Mouse (Mus musculus): ENCODE data around the gene Ror2. TPM values are rescaled to one million over a fixed set of nuclear protein-coding genes. Genes with fewer than 3 reads are reported as not detected.
A peak's percentile ranks its signal among the peaks of the same experiment; 100 is the strongest.

Ror2 gene
- polyA plus RNA-seq, 1 experiment from 2014 or later = 44.2 TPM

GRCm38 (mm10) chr13:53306836-53307235 is 20.9 kb upstream of the Ror2 start:
- WGBS = 79% methylated on average over 5 of the region's 5 CpGs
- Histone ChIP-seq H3K27me3 (no peaks in the 10 kb centered on the region), H3K4me3 (replicated peaks) (no peak overlapping the region), H3K36me3 (no peaks in the 10 kb centered on the region), H3K4me2 (no peak overlapping the region), H3K9ac (replicated peaks) (no peak overlapping the region), H3K4me1 (replicated peaks) (peaks cover 38% of the 10 kb centered on the region), H3K9me3 (no peaks in the 10 kb centered on the region), H3K27ac (no peak overlapping the region)
- no peak for ATAC-seq (ENCODE audit: insufficient number of reproducible peaks, insufficient read depth, low FRiP score, low TSS enrichment, low read depth)

- H3K9me3 ChIP-seq = no peaks in the 10 kb centered on the region
- 77% methylated on average over 8 of the region's 8 CpGs for WGBS
- no peak overlapping the region for H3K4me2 ChIP-seq
- no peak overlapping the region for H3K27ac ChIP-seq
- no peak overlapping the region for H3K9ac ChIP-seq (replicated peaks)
- H3K36me3 ChIP-seq = no peaks in the 10 kb centered on the region
- H3K4me3 ChIP-seq (replicated peaks) = no peak overlapping the region
- H3K4me1 ChIP-seq (replicated peaks) = peaks cover 39% of the 10 kb centered on the region
- ATAC-seq (ENCODE audit: insufficient number of reproducible peaks, insufficient read depth, low FRiP score, low TSS enrichment, low read depth) = no peak
- H3K27me3 ChIP-seq = no peaks in the 10 kb centered on the region
Observed at GRCm38 (mm10) chr13:53305256-53305655, 19.3 kb upstream of the Ror2 start.

GRCm38 (mm10) chr13:53302688-53303087 is 16.8 kb upstream of the Ror2 start:
- H3K4me2 ChIP-seq = no peak overlapping the region
- H3K36me3 ChIP-seq = no peaks in the 10 kb centered on the region
- peaks cover 21% of the 10 kb centered on the region for H3K4me1 ChIP-seq (replicated peaks)
- ATAC-seq (ENCODE audit: insufficient number of reproducible peaks, insufficient read depth, low FRiP score, low TSS enrichment, low read depth) = no peak
- 34% methylated on average over 10 of the region's 10 CpGs for WGBS
- H3K27ac ChIP-seq = no peak overlapping the region
- H3K27me3 ChIP-seq = no peaks in the 10 kb centered on the region
- H3K9ac ChIP-seq (replicated peaks) = no peak overlapping the region
- H3K4me3 ChIP-seq (replicated peaks) = no peak overlapping the region
- no peaks in the 10 kb centered on the region for H3K9me3 ChIP-seq

GRCm38 (mm10) chr13:53293065-53293464 is 7.1 kb upstream of the Ror2 start:
- H3K27ac ChIP-seq = peak overlapping the region; percentile 64; the same call in 1 of the 2 replicates

GRCm38 (mm10) chr13:53292244-53292643 is 6.3 kb upstream of the Ror2 start:
- WGBS = 26% methylated on average over 3 of the region's 3 CpGs
- Histone ChIP-seq H3K27ac (0 out of 2 replicates have a peak overlapping the region, but pooled peaks have one; percentile 8), H3K9me3 (peaks cover 4% of the 10 kb centered on the region; the same call in 1 of the 2 replicates), H3K4me2 (no peak overlapping the region), H3K9ac (replicated peaks) (no peak overlapping the region), H3K27me3 (peaks cover 5% of the 10 kb centered on the region), H3K36me3 (no peaks in the 10 kb centered on the region), H3K4me3 (replicated peaks) (no peak overlapping the region), H3K4me1 (replicated peaks) (peaks cover 26% of the 10 kb centered on the region)
- ATAC-seq (ENCODE audit: insufficient number of reproducible peaks, insufficient read depth, low FRiP score, low TSS enrichment, low read depth) = no peak

More at GRCm38 (mm10) chr13:53293065-53293464, 7.1 kb upstream of the Ror2 start:
- no peaks in the 10 kb centered on the region for H3K36me3 ChIP-seq
- ATAC-seq (ENCODE audit: insufficient number of reproducible peaks, insufficient read depth, low FRiP score, low TSS enrichment, low read depth) = 0 out of 2 replicates have a peak, but pooled peaks have one; percentile 60
- H3K4me3 ChIP-seq (replicated peaks) = no peak overlapping the region
- peaks cover 34% of the 10 kb centered on the region for H3K4me1 ChIP-seq (replicated peaks)
- H3K4me2 ChIP-seq = peak overlapping the region; percentile 36
- peaks cover 5% of the 10 kb centered on the region for H3K27me3 ChIP-seq
- peaks cover 4% of the 10 kb centered on the region; the same call in 1 of the 2 replicates for H3K9me3 ChIP-seq
- H3K9ac ChIP-seq (replicated peaks) = no peak overlapping the region
- 20% methylated on average over 12 of the region's 12 CpGs for WGBS

DNA sequence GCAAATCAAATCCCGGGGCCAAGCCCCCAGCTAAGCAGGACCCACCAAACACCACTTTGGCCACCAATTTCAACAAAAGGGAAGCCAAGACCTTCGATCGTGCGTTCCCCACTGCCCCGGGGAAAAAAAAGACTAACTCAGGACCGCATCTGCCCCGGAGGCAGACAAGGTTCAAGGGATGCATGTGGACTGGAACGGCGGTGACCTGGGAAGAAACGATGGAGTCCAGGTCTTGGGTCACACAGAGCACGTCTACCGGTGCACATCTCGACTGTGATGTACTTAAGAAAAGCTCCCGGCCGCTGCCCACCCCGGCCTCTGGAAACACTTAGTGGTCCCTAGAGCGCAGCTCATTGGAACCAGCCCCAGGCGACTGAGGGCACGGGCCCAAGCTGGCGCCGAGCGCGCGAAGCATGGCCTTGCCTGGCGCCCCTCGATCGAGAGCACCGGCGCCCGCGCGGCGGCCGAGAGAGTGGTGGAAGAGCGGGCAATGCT is 616 bp downstream of the Ror2 start:
- no peaks in the 10 kb centered on the region; the same call in 1 of the 2 replicates for H3K27me3 ChIP-seq
- peak overlapping the region; percentile 81 for H3K4me2 ChIP-seq
- no peak; the same call in 1 of the 2 replicates for ATAC-seq (ENCODE audit: insufficient number of reproducible peaks, insufficient read depth, low FRiP score, low TSS enrichment, low read depth)
- H3K4me1 ChIP-seq (replicated peaks) = peaks cover 46% of the 10 kb centered on the region
- under 1% methylated on average over 35 of the region's 35 CpGs for WGBS
- H3K9ac ChIP-seq (replicated peaks) = peak overlapping the region; percentile 90
- H3K9me3 ChIP-seq = no peaks in the 10 kb centered on the region
- peak overlapping the region; percentile 79 for H3K4me3 ChIP-seq (replicated peaks)
- peak overlapping the region; percentile 91 for H3K27ac ChIP-seq
- no peaks in the 10 kb centered on the region for H3K36me3 ChIP-seq

DNA sequence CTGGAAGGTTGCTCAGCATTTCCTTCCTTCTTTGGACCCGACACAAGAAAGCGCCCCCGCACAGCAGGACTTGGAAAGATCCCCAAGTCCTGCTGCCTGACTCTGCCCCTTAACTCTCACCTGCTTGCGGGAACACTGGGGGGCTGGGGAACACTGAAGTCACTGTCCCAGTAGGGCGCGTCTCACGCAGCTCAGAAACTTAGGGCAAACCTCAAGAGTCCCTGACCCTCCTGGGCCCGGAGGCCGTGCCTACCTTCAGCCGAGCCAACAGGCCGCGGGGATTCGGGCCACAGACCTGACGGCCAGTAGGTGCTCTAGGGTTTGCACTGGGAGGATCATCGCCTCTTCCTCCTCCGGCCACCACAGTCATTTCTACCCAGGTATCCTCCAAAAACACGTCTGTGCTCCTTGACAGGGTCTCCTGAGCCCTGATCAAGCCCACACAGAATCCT is 1.2 kb downstream of the Ror2 start:
- H3K36me3 ChIP-seq = no peaks in the 10 kb centered on the region
- ATAC-seq (ENCODE audit: insufficient number of reproducible peaks, insufficient read depth, low FRiP score, low TSS enrichment, low read depth) = no peak
- peak overlapping the region; percentile 90 for H3K9ac ChIP-seq (replicated peaks)
- H3K4me2 ChIP-seq = peak overlapping the region; percentile 81
- H3K27me3 ChIP-seq = no peaks in the 10 kb centered on the region; the same call in 1 of the 2 replicates
- under 1% methylated on average over 17 of the region's 17 CpGs for WGBS
- H3K9me3 ChIP-seq = no peaks in the 10 kb centered on the region
- H3K27ac ChIP-seq = peak overlapping the region; percentile 91
- H3K4me1 ChIP-seq (replicated peaks) = peaks cover 46% of the 10 kb centered on the region
- H3K4me3 ChIP-seq (replicated peaks) = peak overlapping the region; percentile 79

- 23% methylated on average over 11 of the region's 11 CpGs for whole genome bisulfite sequencing
- peak overlapping the region; percentile 35; the same call in 1 of the 2 replicates for H3K27ac ChIP-seq
- 0 out of 2 replicates have a peak overlapping the region, but pooled peaks have one; percentile 3 for H3K4me3 ChIP-seq (replicated peaks)
- ATAC-seq (ENCODE audit: insufficient number of reproducible peaks, insufficient read depth, low FRiP score, low TSS enrichment, low read depth) = no peak
- H3K4me1 ChIP-seq (replicated peaks) = peaks cover 75% of the 10 kb centered on the region
- no peaks in the 10 kb centered on the region for H3K27me3 ChIP-seq
- H3K9me3 ChIP-seq = no peaks in the 10 kb centered on the region
- H3K36me3 ChIP-seq = no peaks in the 10 kb centered on the region
- H3K9ac ChIP-seq (replicated peaks) = no peak overlapping the region
- H3K4me2 ChIP-seq = peak overlapping the region; percentile 81
Observed at GRCm38 (mm10) chr13:53281604-53282396, 4.1 kb downstream of the Ror2 start.

DNA sequence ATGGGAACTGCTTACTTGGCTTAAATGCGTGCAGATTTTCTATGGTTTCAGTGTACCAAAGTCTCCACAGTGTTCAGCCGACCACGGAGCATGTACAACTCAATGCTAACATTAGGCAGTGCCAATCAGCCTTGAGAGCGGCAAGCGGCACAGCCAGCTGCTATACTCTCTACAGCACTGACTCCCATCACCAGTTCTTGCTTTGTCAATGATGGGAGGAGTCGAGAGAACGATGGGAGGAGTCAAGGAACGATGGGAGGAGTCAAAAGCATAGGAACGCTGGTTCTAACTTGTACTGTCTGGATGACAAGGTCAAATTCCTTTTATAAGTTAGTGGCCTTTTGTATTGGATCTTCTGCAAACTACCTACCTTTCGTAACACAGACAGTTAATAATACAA is 7.0 kb downstream of the Ror2 start:
- Histone ChIP-seq H3K27ac (no peak overlapping the region), H3K4me3 (replicated peaks) (no peak overlapping the region), H3K9me3 (no peaks in the 10 kb centered on the region), H3K4me1 (replicated peaks) (peaks cover 87% of the 10 kb centered on the region), H3K27me3 (no peaks in the 10 kb centered on the region), H3K4me2 (no peak overlapping the region), H3K36me3 (no peaks in the 10 kb centered on the region), H3K9ac (replicated peaks) (no peak overlapping the region)
- 64% methylated on average over 10 of the region's 10 CpGs for WGBS
- ATAC-seq (ENCODE audit: insufficient number of reproducible peaks, insufficient read depth, low FRiP score, low TSS enrichment, low read depth) = no peak

- peaks cover 61% of the 10 kb centered on the region for H3K4me1 ChIP-seq (replicated peaks)
Observed at GRCm38 (mm10) chr13:53276381-53276780, 9.5 kb downstream of the Ror2 start.

DNA sequence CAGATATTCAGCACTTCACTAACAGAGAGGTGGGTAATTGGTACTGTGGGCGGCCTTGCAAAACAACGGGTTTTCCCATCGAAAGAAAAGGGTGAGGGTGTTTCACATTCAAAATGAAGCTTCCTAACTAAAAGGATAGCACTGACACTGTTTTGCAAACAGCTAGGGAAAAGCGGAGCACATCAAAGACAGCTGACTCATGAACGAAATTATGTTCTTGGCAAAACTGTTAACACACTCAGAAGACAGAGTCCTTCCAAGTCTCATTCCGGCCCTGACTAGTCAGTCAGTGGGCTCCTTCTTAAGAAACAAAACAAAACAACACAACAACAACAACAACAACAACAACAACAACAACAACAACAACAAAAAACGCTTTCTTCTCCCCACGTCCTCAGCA is 10.1 kb downstream of the Ror2 start:
- Histone ChIP-seq H3K9ac (replicated peaks) (no peak overlapping the region), H3K4me2 (no peak overlapping the region), H3K36me3 (no peaks in the 10 kb centered on the region), H3K27ac (no peak overlapping the region), H3K4me3 (replicated peaks) (no peak overlapping the region), H3K27me3 (no peaks in the 10 kb centered on the region), H3K4me1 (replicated peaks) (peaks cover 55% of the 10 kb centered on the region), H3K9me3 (no peaks in the 10 kb centered on the region)
- WGBS = 46% methylated on average over 8 of the region's 8 CpGs
- ATAC-seq (ENCODE audit: insufficient number of reproducible peaks, insufficient read depth, low FRiP score, low TSS enrichment, low read depth) = no peak

More at GRCm38 (mm10) chr13:53276381-53276780, 9.5 kb downstream of the Ror2 start:
- ATAC-seq (ENCODE audit: insufficient number of reproducible peaks, insufficient read depth, low FRiP score, low TSS enrichment, low read depth) = no peak
- no peaks in the 10 kb centered on the region for H3K27me3 ChIP-seq
- H3K36me3 ChIP-seq = no peaks in the 10 kb centered on the region
- WGBS = 23% methylated on average over 7 of the region's 7 CpGs
- H3K27ac ChIP-seq = no peak overlapping the region
- no peak overlapping the region for H3K4me2 ChIP-seq
- no peak overlapping the region for H3K4me3 ChIP-seq (replicated peaks)
- no peak overlapping the region for H3K9ac ChIP-seq (replicated peaks)
- H3K9me3 ChIP-seq = no peaks in the 10 kb centered on the region
